Mouse (Mus musculus): ENCODE measurements around the gene Zfp827. TPM values are rescaled to one million over a fixed set of nuclear protein-coding genes. Genes with fewer than 3 reads are reported as not detected.

The Zfp827 gene
- polyA plus RNA-seq, 1 experiment from 2014 or later, result 1.0 TPM

Other genes with a start within 250 kb of the Zfp827 start
- gene Lsm6, start 207.3 kb upstream of the Zfp827 start, polyA plus RNA-seq (2016; fragmentation: Nextera tagmentation; extraction: Ambion mirVana), result 127 and 135 TPM in 2 replicates
- not detected in 2 replicates for gene 1700011L22Rik, start 220.1 kb downstream of the Zfp827 start, polyA plus RNA-seq (2016; fragmentation: Nextera tagmentation; extraction: Ambion mirVana)

All from liver, embryonic 12.5 days (tissue).